Mouse (Mus musculus): ENCODE data around the gene Mmp12.
"Not testable (repeated sequence)": the region's sequence is repeated elsewhere in the genome, so short reads cannot be mapped to it uniquely, and the experiment has no call there.

Mmp12 gene

GRCm38 (mm10) chr9:7344107-7344506, at the start of gene Mmp12:
Gene Mmp12 (plus strand): TSS chr9:7344381.
- no peak for DNase-seq (ENCODE audit: low spot score)

- no peak for DNase-seq (ENCODE audit: low spot score)
Observed at GRCm38 (mm10) chr9:7331847-7332246, 12.3 kb upstream of the Mmp12 start.

- DNase-seq (ENCODE audit: low spot score): no peak
Observed at GRCm38 (mm10) chr9:7335766-7336680, 8.2 kb upstream of the Mmp12 start.

GRCm38 (mm10) chr9:7336740-7337483, 7.3 kb upstream of the Mmp12 start:
- no peak for DNase-seq (ENCODE audit: low spot score)

- no peak for DNase-seq (ENCODE audit: low spot score)
Observed at GRCm38 (mm10) chr9:7345513-7345912, 1.3 kb downstream of the Mmp12 start.

- no peak for DNase-seq (ENCODE audit: low spot score)
Observed at GRCm38 (mm10) chr9:7354535-7354934, 10.4 kb downstream of the Mmp12 start.

- DNase-seq (ENCODE audit: low spot score): no peak
Observed at GRCm38 (mm10) chr9:7387947-7388346, 43.8 kb downstream of the Mmp12 start, which contains the start of gene Mmp1b. Gene Mmp1b (minus strand): TSS chr9:7388047.

- not testable (repeated sequence) for DNase-seq (ENCODE audit: low spot score)
Observed at GRCm38 (mm10) chr9:7396556-7396955, 52.4 kb downstream of the Mmp12 start.
